Mouse (Mus musculus): ENCODE results near the gene Gja1.

GRCm38 (mm10) chr10:56377097-56377965 is at the start of gene Gja1:
- no peak for TF ChIP-seq CTCF (IDR thresholded peaks at IDR 0.05; ENCODE audit: borderline replicate concordance, control insufficient read depth, extremely low read depth, insufficient read depth, low read length, poor library complexity)
- no peak for TF ChIP-seq POLR2A (IDR thresholded peaks at IDR 0.05; ENCODE audit: control insufficient read depth, extremely low read depth, insufficient read depth, low read length, poor library complexity)
